Mouse (Mus musculus): ENCODE results near the gene Psapl1.
"Not testable (repeated sequence)": the region's sequence is repeated elsewhere in the genome, so short reads cannot be mapped to it uniquely, and the experiment has no call there.

The Psapl1 gene

GRCm38 (mm10) chr5:36203421-36203820 lies 400 bp upstream of the Psapl1 start:
- DNase-seq (ENCODE audit: low read depth, low spot score), result peak; percentile 92

DNA sequence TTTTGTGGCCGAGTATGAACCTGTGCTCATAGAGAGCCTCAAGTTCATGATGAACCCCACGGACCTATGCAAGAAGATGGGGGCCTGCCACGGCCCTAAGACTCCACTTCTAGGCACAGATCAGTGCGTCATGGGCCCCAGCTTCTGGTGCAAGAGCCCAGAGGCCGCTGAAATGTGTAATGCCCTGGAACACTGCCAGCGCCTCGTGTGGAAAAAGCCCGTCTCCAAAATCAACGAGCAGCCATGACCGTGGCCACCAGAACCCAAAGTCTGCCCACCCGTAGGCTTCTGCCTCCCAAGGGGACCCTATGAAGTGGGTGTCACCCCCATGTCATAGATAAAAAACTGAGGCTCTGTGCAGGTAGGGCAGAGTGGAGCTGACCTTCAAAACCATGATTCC lies 1.6 kb downstream of the Psapl1 start:
- no peak for DNase-seq (ENCODE audit: low read depth, low spot score)

GRCm38 (mm10) chr5:36208803-36209202 lies 5.0 kb downstream of the Psapl1 start:
- no peak for DNase-seq (ENCODE audit: low read depth, low spot score)

GRCm38 (mm10) chr5:36213310-36213709 lies 9.5 kb downstream of the Psapl1 start:
- DNase-seq (ENCODE audit: low read depth, low spot score), result peak; percentile 94

- DNase-seq (ENCODE audit: low read depth, low spot score), result peak; percentile 70
These were observed 16.3 kb downstream of the Psapl1 start for GRCm38 (mm10) chr5:36220105-36220504.

DNA sequence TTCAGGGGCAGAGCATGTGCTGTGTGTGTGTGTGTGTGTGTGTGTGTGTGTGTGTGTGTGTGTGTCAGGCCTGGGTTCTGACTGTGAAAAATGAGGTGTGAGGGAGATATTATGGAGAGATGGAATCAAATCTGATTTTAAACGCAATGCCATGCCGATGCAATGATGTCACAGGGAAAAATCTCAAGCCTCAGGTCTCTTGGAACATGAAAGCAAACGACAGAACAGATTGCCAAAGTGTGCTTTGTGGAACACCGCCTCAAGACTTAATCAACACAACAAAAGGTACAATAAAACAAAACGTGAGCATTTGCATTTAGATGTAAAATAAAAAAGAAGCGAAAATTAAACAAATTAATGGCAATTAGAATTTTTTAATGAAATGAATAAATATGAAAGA lies 16.8 kb downstream of the Psapl1 start:
- DNase-seq (ENCODE audit: low read depth, low spot score), result no peak

DNA sequence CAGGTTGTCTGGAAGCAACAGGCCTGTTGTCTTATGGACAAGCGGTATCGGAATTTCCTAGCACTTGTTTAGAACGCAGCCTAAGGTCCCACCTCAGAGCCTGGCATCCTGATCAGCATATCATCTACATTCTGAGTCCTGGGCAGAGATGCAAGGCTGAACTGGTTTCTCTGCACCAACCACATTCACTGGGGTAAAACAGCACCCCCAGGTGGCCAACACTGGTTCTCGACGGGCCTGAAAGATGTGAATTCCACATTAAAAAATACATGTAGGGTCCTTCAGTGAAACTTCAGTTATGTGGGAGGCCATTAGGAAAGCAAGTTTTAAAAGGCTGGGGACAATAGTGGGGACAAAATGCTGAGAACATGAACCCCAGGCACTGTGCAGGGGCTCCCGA lies 20.0 kb downstream of the Psapl1 start:
- peak; percentile 76 for DNase-seq (ENCODE audit: low read depth, low spot score)

- no peak for DNase-seq (ENCODE audit: low read depth, low spot score)
These were observed 22.0 kb downstream of the Psapl1 start for GRCm38 (mm10) chr5:36225855-36226254.

DNA sequence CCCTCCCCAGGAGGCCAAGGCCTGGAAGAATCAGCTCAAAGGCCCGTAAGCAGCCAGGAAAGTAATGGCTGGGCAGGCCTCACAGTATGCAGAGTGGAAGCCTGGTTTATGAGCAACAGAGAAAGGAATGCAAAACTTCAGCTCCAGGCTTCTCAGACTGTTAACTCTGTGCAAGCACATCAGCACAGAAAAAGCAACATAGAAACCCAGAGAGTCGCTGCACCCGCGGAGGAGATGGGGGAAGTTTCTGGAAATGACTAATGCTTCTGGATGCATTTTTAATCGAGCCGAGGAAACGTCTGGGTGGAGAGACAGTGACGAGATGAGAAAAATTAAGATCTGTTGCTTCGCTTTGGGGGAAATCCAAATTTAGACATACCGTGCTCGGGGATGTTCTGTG lies 22.5 kb downstream of the Psapl1 start:
- DNase-seq (ENCODE audit: low read depth, low spot score), result peak; percentile 90

DNA sequence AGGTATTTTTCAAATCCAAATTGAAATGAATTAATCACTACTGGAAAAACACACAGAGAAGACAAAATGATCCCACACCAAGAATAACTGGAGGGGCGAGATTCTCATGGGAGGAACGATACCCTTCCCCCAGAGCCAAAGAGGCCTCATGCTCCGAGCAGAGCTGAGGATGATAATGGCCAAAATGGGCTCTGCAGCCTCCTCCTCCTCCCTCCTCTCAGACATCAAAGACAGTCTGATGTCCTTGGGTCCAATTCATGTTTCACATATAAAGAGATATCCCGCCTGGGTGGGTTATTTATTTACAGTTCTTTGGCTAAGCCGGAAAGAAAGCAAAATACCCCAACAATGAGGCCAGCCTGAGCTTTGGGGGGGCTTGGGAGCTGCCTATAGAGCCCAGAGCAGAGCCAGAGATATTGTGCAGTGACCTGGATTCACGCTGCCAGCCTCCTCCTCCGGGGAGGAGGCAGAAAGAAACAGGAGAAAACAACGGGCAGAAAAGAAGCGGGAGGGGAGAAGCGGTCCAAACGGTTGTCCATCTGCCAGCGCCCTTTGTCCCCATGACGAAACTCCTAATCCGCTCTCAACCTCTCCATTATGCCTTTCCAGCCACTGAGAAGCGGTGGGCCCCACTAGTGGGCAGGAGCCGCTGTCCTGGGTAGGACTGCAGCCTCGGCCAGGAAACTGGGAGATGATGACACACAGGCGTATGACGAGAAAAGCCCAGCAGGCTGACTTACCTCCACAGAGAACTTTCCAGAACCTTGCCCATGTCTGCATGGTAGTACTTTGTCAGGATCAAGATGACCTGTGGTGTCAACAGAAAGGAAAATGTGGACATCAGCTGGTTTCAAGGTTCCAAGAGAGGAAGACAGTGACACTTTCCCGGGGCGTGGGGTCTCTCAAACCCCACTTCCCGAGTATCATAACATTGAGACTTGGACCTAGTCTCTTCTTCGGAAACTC lies 24.9 kb downstream of the Psapl1 start:
- DNase-seq (ENCODE audit: low read depth, low spot score), result no peak

DNA sequence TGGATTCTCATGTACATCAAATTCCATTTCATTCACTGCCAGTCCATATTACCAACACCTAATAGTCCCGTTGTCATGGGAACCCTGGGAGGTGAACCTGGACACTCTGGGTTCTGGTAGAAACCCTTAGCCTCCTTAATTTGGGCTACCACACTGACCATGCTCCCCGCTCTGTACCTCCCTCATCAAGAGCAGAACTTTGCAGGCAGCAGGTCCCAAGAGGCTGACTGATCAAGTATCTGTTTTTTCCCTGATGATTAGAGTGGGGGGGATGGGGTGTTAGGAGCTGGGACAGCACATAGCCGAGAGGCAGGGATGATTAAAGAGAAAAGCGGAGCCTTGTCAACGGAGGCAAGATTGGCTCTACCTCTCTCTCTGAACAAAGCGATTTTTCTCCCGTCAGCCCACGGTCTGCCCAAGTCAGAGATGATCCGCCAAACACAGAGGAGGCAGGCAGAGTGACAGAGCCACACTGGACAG lies 26.5 kb downstream of the Psapl1 start:
- DNase-seq (ENCODE audit: low read depth, low spot score), result no peak

- DNase-seq (ENCODE audit: low read depth, low spot score), result not testable (repeated sequence)
These were observed 33.7 kb downstream of the Psapl1 start for GRCm38 (mm10) chr5:36237526-36237925.

DNA sequence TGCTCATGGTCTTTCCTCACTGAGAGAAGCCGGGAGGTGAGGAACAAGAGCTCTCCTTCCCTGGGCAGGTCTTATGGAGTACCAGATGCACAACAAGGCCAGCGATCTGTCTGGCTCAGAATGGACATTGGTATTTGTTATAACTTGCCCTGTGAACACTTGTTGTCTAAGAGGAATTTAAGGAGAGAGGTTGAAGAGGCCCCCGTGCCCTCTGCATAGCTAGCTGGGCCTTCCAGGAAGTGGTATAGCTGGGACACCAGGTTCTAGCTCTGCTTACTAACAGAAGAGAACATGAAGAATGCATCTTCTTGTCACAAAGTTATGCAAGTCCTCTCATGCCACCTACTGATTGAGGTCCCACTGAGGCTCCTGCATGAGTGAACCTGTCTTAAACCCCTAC lies 44.2 kb downstream of the Psapl1 start:
- DNase-seq (ENCODE audit: low read depth, low spot score), result peak; percentile 21

- peak; percentile 62 for DNase-seq (ENCODE audit: low read depth, low spot score)
These were observed 49.1 kb downstream of the Psapl1 start for GRCm38 (mm10) chr5:36252746-36253504.

- DNase-seq (ENCODE audit: low read depth, low spot score), result peak; percentile 19
These were observed 51.1 kb downstream of the Psapl1 start for GRCm38 (mm10) chr5:36254642-36255516.
